Mouse (Mus musculus) cerebellum, postnatal 10 days (tissue): Measurements from ENCODE around the gene Tnks2.
"Not testable (repeated sequence)": the region's sequence is repeated elsewhere in the genome, so short reads cannot be mapped to it uniquely, and the experiment has no call there.

ENCODE experiments used
- DNase-seq, 2 experiments: peaks; one replicate each; pipeline ENCODE4 v3.0.0; 2021; ENCODE audit warnings: mixed read lengths in 2 of 2

Gene Tnks2

GRCm38 (mm10) chr19:36827650-36828049, 6.4 kb upstream of the Tnks2 start:
- DNase-seq, result no peak

- peak; percentile 76 to 77 for DNase-seq
These were observed 5.7 kb upstream of the Tnks2 start for GRCm38 (mm10) chr19:36828322-36828721.

GRCm38 (mm10) chr19:36832951-36833787, 863 bp upstream of the Tnks2 start:
- DNase-seq, result peak; percentile 54 to 56

GRCm38 (mm10) chr19:36834532-36835431, 750 bp downstream of the Tnks2 start:
- peak in 1 of 2 experiments; percentile 24 for DNase-seq

DNA sequence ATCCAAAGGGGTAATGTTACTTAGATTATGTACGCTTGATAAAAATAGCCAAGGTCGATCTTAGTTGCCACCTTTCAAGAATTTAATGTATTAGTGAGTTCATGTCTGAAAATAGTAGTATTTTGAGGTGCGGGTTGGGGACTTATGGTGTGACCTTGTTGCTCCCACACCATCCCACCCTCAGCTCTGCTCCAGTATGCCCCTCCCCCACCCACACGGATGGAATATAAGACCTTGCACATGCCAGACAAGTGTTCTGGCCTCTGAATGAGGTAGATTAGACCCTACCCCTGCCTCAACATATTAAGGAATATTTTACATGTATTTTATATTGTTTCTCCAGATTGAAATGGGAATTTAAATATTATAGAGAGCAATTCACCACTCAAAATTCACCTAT, 2.0 kb downstream of the Tnks2 start:
- DNase-seq, result peak; percentile 45 to 48

GRCm38 (mm10) chr19:36840301-36840700, 6.3 kb downstream of the Tnks2 start:
- DNase-seq, result no peak

GRCm38 (mm10) chr19:36843866-36844265, 9.8 kb downstream of the Tnks2 start:
- peak in 1 of 2 experiments; percentile 4 for DNase-seq

GRCm38 (mm10) chr19:36845924-36846323, 11.9 kb downstream of the Tnks2 start:
- no peak for DNase-seq

DNA sequence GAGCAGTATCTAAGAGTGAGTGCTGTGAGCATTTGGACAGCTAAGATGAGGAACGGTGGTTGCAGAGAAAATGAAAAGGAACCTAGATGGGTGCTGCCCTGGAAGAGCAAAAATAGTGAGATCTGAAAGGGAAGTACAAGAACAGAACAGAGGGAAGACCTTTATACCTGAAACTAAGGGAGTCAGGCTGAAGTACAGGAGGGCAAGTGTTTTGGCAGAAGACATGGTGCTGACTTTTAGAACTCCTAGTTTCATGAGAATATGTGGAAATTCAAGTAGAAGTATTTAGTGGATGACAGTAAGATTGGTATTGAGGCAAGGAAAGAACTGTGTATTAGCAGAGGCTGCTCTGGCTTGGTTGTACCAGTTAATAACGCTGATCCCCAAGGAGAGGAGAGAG, 19.8 kb downstream of the Tnks2 start:
- DNase-seq, result no peak

DNA sequence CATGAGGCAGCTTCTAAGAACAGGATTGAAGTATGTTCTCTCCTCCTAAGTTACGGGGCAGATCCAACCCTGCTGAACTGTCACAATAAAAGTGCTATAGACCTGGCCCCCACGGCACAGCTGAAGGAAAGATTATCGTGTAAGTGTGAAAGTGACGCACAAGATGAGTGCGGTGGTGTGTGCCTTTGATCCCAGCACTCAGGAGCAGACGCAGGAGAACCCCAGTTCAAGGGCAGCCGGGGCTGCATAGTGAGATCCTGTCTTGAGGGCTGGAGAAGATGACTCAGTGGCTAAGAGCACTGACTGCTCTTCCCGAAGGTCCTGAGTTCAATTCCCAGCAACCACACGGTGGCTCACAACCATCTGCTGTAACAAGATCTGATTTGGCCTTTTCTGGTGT, 23.8 kb downstream of the Tnks2 start:
- DNase-seq, result no peak

- no peak for DNase-seq
These were observed 26.4 kb downstream of the Tnks2 start for GRCm38 (mm10) chr19:36860393-36860792.

DNA sequence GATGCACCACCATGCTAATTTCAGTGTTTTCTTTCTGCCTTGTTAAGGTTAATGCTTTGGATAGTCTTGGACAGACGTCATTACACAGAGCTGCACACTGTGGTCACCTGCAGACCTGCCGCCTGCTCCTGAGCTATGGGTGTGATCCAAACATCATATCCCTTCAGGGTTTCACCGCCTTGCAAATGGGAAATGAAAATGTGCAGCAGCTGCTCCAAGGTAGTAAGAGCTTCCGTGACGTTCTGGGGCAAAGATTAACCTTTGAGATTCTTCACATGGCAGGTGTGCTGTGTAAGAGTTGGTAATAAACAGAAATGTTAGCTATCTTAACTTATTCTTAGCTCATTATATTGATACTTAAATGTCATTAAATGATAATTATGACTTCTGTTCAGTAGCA, 31.9 kb downstream of the Tnks2 start:
- DNase-seq, result no peak

DNA sequence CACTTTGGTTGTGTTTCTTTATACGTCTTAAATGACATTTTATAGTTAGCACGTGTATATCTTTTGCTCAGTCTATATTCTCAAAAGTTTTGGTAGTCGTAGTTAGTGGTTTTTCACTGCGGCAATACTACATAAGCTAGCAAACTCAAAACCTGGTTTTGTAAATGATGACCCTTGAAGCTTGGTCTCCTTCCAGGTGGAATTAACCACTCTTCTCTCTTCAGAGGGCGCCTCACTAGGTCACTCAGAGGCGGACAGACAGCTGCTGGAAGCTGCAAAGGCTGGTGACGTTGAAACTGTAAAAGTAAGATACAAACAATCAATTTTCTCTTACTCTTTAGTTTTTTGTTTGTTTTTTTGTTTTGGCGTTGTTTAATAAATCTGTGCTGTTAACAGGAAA, 33.4 kb downstream of the Tnks2 start:
- no peak for DNase-seq

DNA sequence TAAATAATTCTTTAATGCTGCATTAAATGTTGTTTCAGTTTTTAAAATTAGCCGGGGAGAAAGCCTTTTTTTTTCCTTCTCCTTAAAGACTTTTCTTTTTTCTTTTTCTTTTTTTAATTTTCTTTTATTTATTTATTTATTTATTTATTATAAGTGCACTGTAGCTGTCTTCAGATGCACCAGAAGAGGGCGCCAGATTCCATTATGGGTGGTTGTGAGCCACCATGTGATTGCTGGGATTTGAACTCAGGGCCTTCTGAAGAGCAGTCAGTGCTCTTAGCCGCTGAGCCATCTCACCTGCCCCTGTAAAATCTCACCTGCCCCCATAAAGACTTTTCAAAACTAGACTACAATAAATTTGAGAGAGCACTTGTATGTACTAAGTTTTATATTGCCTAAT, 34.6 kb downstream of the Tnks2 start:
- not testable (repeated sequence) for DNase-seq

- DNase-seq, result no peak
These were observed 40.6 kb downstream of the Tnks2 start for GRCm38 (mm10) chr19:36874651-36875050.

DNA sequence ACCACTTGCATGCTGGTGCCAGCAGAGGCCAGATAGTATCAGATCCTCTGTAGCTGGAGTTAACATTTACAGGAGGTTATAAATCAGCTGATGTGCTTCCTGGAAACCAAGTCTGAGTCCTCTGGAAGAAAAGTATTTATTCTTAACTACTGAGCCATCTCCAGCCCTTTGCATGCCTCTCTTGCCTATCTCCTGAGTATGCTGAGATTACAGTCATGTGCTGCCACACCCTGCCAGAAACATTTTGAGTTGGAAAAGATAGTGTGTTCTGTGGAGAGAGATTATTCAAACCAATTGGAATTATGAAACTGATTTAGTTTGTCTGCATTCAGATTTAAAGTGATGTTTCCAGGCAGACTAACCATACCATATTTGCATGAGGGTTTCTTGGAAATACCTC, 43.3 kb downstream of the Tnks2 start:
- no peak for DNase-seq

- DNase-seq, result no peak
These were observed 44.9 kb downstream of the Tnks2 start for GRCm38 (mm10) chr19:36878743-36879495.

DNA sequence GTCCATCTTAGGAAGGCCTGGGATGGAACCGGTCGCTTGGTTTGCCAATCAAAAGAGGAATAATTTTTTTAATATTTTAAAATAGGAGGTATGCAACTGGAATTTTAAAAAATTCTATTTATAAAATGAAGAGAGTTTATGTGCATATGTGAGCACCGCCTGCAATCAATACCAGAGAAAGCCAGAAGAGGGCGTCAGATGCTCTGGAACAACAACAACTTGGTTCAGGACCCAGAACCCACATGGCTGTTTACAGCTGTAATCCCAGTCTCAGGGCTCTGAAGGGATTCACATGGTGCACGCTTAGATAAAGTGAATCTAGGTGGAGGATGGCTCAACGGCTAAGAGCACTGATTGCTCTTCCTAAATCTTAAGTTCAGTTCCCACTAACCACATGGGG, 49.1 kb downstream of the Tnks2 start:
- peak; percentile 60 to 64 for DNase-seq

DNA sequence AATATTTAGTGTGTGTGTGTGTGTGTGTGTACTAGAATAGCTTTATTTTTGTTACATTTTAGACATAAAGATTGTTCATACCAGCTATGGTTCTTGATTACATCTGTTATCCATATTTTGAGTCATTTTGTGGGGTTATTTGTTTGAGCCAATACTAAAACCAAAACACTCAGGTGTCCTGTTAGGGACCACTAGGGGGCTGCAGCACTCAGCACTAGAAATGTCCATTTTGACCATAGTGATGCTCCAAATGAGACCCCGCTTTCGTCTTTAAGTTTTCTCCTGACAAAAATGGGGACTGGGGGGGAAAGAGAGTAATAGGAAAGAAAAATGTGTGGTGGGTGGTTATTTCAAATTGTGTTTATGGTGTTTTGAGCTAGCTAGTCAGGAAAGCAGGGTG, 52.3 kb downstream of the Tnks2 start:
- DNase-seq, result peak; percentile 48 to 50

DNA sequence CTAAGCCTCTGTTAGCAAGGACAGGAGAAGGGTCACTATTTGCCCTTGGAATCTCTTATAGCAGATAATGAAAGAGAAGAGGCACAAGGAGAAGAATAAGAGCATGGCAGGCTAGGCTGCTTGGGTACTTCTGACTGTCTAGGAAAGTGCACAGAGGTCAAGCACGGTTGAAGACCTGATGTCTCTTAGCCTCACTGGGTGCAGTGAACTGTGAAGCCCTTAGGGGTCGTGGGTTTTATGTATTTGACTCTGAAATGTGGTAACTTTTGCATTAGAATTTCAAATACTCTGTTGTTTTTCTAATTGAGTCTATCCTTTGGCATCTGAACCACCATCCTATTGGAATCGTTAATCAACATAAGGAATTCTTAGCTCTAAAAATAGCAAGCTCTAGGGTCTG, 53.7 kb downstream of the Tnks2 start:
- no peak for DNase-seq

GRCm38 (mm10) chr19:36891746-36892145, 57.7 kb downstream of the Tnks2 start:
- DNase-seq, result no peak

- DNase-seq, result no peak
These were observed 62.9 kb downstream of the Tnks2 start for GRCm38 (mm10) chr19:36896791-36897569.
